Mouse (Mus musculus) adrenal gland (tissue): ENCODE measurements around the gene Gm20509.
"Not testable (repeated sequence)": the region's sequence is repeated elsewhere in the genome, so short reads cannot be mapped to it uniquely, and the experiment has no call there.

Experiments used
- intact Hi-C: fragments of 180-260 bp; cut with DNase I; formaldehyde crosslinking; loops from one replicate; pipeline ENCODE4 v1.15.1; 2025
- long read RNA-seq, 2 experiments: library from polyadenylated mRNA; unstranded; transcript quantifications; one replicate each; pipeline ENCODE4 v2.0.0; 2020; ENCODE audit warnings: borderline replicate concordance in 1 of 2; ENCODE audit not compliant: insufficient replicate concordance in 1 of 2

Gm20509 gene
- long read RNA-seq, experiment 1, result 0 reads
- long read RNA-seq, experiment 2, result 0 reads

DNA sequence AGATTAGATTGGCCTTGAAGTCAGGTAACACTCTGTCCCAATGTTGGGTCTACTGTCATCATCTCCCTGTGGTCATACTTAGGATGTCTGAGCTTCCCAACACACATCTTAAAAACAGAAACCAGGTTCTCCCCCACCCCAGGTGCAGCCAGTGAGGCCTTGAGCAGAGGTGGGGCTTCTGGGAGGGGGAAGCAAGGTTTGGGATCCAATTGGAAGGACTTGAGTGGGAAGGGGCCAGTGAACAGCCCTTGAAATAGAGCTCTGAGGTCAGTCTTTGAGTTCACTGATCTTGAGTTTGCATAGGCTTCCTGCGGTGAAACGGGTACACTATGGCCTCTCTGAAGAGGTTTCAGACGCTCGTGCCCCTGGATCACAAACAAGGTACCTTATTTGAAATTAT is at the start of gene Gm20509:
TSS of gene Gm20509 (plus strand) at position 290 of the 400 bp plus-strand sequence.
- intact Hi-C loops, result no loop called here

GRCm38 (mm10) chr9:73055441-73055911 is 46.8 kb upstream of the Gm20509 start:
- intact Hi-C loops, result no loop called here

- intact Hi-C loops, result no loop called here
Observed at GRCm38 (mm10) chr9:73059224-73059623, 43.0 kb upstream of the Gm20509 start.

GRCm38 (mm10) chr9:73063621-73064290 is 38.5 kb upstream of the Gm20509 start:
- intact Hi-C loops, result no loop called here

GRCm38 (mm10) chr9:73067086-73067485 is 35.2 kb upstream of the Gm20509 start:
- intact Hi-C loops, result no loop called here

- intact Hi-C loops, result no loop called here
Observed at GRCm38 (mm10) chr9:73068230-73068679, 34.0 kb upstream of the Gm20509 start.

- intact Hi-C loops, result no loop called here
Observed at GRCm38 (mm10) chr9:73068688-73069087, 33.6 kb upstream of the Gm20509 start.

GRCm38 (mm10) chr9:73070971-73071659 is 31.2 kb upstream of the Gm20509 start:
- intact Hi-C loops, result no loop called here

GRCm38 (mm10) chr9:73072426-73072825 is 29.8 kb upstream of the Gm20509 start:
- intact Hi-C loops, result no loop called here

- intact Hi-C loops, result no loop called here
Observed at GRCm38 (mm10) chr9:73073169-73073568, 29.1 kb upstream of the Gm20509 start.

- intact Hi-C loops, result not testable (repeated sequence)
Observed at GRCm38 (mm10) chr9:73079349-73079748, 22.9 kb upstream of the Gm20509 start.

DNA sequence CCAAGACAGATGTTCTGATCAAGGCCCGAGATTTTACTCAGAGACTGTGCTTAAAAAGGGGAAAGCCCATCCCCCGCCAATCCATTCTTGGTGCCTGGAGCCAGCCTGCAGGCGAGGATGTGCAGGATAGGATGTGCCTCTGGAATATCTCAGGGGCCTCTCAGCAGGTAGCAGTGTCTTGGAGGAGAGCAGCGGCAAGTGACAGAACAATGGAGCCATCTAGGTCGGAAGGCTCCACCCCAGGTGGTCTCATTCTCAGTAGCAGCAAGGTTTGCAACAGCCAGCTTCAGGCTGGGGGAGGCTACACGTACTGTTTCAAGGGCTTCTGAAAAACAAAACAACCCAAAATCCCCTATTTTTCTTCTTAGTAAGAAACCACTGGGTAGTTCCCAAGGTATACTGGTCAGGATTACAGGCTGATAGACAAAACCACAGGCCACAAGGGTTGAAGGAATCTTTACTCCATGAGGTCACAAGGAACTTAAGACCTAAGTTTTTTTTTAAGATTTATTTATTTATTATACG is 22.4 kb upstream of the Gm20509 start:
- intact Hi-C loops, result no loop called here

DNA sequence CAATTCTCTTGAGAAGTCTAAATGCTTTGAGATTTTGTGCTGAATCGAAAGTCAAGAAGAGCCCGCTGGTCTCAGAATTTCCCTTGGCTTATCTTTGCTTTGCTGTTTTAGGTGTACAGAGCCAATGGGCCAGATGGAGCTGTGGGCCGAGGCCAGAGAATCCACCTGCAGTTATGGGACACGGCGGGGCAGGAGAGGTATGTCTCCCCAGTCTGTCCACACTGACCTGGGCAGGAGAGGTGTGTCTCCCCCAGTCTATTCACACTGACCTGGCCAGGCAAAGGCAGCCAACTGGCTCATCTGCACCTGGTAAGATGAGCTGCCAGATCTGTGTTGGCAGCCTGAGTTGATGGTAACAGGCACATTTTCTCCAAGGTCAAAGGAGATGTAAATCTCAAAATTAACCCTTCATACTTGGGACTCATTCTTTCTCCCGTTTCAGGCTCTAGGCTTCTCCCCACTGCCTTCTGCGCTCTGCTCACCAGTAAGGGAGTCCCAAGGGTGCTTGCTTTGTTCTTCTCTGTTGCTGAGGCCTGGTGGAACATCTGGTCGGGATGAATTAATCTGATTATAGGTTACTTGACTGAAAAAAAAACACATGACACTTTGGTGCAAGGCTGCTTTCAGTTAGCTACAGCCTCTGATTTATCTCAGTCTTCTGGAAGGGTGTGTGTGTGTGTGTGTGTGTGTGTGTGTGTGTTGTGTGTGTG is 19.8 kb upstream of the Gm20509 start:
- intact Hi-C loops, result no loop called here

- intact Hi-C loops, result no loop called here
Observed at GRCm38 (mm10) chr9:73083956-73084355, 18.3 kb upstream of the Gm20509 start.

DNA sequence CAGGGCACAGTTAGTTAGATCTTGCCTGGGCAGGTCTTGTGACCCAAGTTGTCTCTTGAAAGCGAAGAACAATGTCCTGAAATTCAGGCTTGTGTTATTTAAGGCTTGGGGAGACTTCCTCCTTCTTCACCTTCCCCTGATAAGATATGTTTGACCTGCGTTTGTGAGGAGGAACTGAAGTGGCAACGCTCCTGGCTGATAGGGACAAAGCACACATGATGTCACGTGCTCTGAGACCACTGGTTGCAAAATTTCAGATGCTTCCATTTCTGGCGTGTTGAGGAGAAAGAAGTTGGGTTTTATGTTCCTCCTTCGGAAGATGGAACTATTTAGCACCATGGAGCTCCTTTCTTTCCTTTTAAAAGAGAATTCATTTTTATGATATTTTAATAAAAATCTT is 16.4 kb upstream of the Gm20509 start:
- intact Hi-C loops, result no loop called here

DNA sequence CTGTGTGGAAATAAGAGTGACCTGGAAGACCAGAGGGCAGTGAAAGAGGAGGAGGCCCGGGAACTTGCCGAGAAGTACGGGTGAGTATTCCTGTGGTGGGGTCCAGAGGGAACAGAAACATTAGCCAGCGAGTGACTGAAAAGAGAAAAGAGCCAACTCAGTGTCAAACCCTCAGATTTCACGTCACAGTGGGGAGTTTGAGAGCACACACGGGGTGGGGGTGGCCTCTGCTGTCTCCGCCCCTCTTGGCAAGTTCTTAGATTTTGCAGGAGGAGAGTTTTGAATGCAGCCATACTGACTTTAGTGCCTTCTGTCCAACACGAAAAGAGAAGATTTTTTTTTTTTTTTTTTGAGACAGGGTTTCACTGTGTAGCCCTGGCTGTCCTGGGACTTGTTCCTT is 15.1 kb upstream of the Gm20509 start:
- intact Hi-C loops, result no loop called here

DNA sequence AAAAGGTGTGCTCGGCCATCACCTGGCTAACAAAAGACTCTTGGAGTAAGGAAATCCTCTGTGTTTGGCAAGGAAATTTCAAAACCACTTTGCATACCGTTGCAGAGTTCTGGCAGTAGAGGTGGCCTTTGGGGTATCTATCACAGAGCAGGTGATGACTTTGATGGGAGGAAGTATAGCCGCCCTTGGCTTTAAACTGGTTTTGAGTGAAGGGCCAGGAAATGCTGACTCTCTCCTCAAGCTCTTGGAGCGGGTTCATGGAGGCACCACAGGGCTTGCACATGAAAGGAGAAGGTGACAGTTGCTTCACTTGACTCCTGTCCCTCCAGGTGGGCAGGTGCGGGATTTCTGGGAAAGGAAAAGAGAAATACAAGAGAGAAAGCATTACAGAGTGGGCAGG is 14.7 kb upstream of the Gm20509 start:
- intact Hi-C loops, result no loop called here

- intact Hi-C loops, result no loop called here
Observed at GRCm38 (mm10) chr9:73089222-73089920, 12.9 kb upstream of the Gm20509 start.

- intact Hi-C loops, result loop anchor here (5.0 kb wide), 1 partner anchor 123 kb away; no protein-coding TSS in a partner anchor
Observed at GRCm38 (mm10) chr9:73090121-73090520, 12.1 kb upstream of the Gm20509 start.

- intact Hi-C loops, result loop anchor here (1.0 to 5.0 kb wide), 2 partner anchors 47 to 124 kb away; partner anchors contain the start of gene Rab27a
Observed at GRCm38 (mm10) chr9:73091747-73092146, 10.5 kb upstream of the Gm20509 start.

GRCm38 (mm10) chr9:73094580-73094979 is 7.7 kb upstream of the Gm20509 start:
- intact Hi-C loops, result loop anchor here (5.0 kb wide), 1 partner anchor 127 kb away; no protein-coding TSS in a partner anchor
